Comparison of ENCODE assay signal across 8 mouse cellular contexts in genomic region chr9:84032669-84033341, GRCm38 (mm10).
DNase-seq lines count a peak whose midpoint lies in the region; ATAC-seq lines count a peak whose summit lies in the region.

No protein-coding gene starts in this region.

- intact Hi-C loops in heart, postnatal 25 days (cut with DNase I), result no loop called here

- ATAC-seq in frontal cortex, adult (ENCODE audit: low TSS enrichment), result peak; percentile 44; the same call in 1 of the 2 replicates
- ATAC-seq in midbrain, embryonic 14.5 days (ENCODE audit: low FRiP score, low TSS enrichment), result peak; percentile 91
- ATAC-seq in erythroid progenitor cell, adult 5-6 weeks (replicated peaks; ENCODE audit: low FRiP score, poor library complexity, severe bottlenecking), result no peak
- no peak for ATAC-seq in kidney, embryonic 14.5 days (ENCODE audit: low FRiP score, low TSS enrichment)

- peak overlapping the region; percentile 38; the same call in 1 of the 2 replicates for H3K9ac ChIP-seq in midbrain, embryonic 14.5 days (replicated peaks; ENCODE audit: low read length)
- H3K9ac ChIP-seq in kidney, embryonic 14.5 days (ENCODE audit: low read depth, low read length), result no peak overlapping the region

- no peaks in the 10 kb centered on the region for H3K36me3 ChIP-seq in midbrain, embryonic 14.5 days (ENCODE audit: control insufficient read depth, insufficient read depth, low read length)
- H3K36me3 ChIP-seq in kidney, embryonic 14.5 days (ENCODE audit: control insufficient read depth, insufficient read depth, low read length), result no peaks in the 10 kb centered on the region

- no peaks in the 10 kb centered on the region for H3K27me3 ChIP-seq in midbrain, embryonic 14.5 days (ENCODE audit: control insufficient read depth, insufficient read depth, low read length)
- H3K27me3 ChIP-seq in kidney, embryonic 14.5 days (ENCODE audit: control insufficient read depth, insufficient read depth, low read length), result no peaks in the 10 kb centered on the region

- H3K4me1 ChIP-seq in midbrain, embryonic 14.5 days (ENCODE audit: control insufficient read depth, insufficient read depth, low read length), result peaks cover 23% of the 10 kb centered on the region
- no peaks in the 10 kb centered on the region for H3K4me1 ChIP-seq in kidney, embryonic 14.5 days (ENCODE audit: control insufficient read depth, insufficient read depth, low read length)

- H3K4me2 ChIP-seq in midbrain, embryonic 14.5 days (ENCODE audit: low read length), result peak overlapping the region; percentile 45
- H3K4me2 ChIP-seq in kidney, embryonic 14.5 days (replicated peaks; ENCODE audit: low read depth, low read length), result no peak overlapping the region

- no peak for DNase-seq in frontal cortex, postnatal 36 days (ENCODE audit: low spot score in 2 of 2)
- DNase-seq in fibroblast of lung, adult 2 months (ENCODE audit: low read depth), result peak; percentile 77
- DNase-seq in heart, postnatal 25 days (ENCODE audit: low spot score), result peak; percentile 6
- peak; percentile 86 for DNase-seq in midbrain, embryonic 14.5 days
- no peak for DNase-seq in natural killer cell, adult 2 months (ENCODE audit: low spot score in 2 of 2)

- H3K9me3 ChIP-seq in midbrain, embryonic 14.5 days (ENCODE audit: control insufficient read depth, low read length), result no peaks in the 10 kb centered on the region
- H3K9me3 ChIP-seq in kidney, embryonic 14.5 days (ENCODE audit: control insufficient read depth, low read length), result no peaks in the 10 kb centered on the region

- 0 out of 2 replicates have a peak overlapping the region, but pooled peaks have one; percentile 4 for H3K4me3 ChIP-seq in midbrain, embryonic 14.5 days (replicated peaks; ENCODE audit: low read depth, low read length)
- H3K4me3 ChIP-seq in kidney, embryonic 14.5 days (ENCODE audit: low read length), result no peak overlapping the region

- H3K27ac ChIP-seq in midbrain, embryonic 14.5 days (replicated peaks; ENCODE audit: low read depth, low read length), result peak overlapping the region; percentile 84
- no peak overlapping the region for H3K27ac ChIP-seq in kidney, embryonic 14.5 days (ENCODE audit: low read depth, low read length)

- whole genome bisulfite sequencing in midbrain, embryonic 14.5 days, result 2% methylated on average over 19 of the region's 19 CpGs
- 29% methylated on average over 19 of the region's 19 CpGs for WGBS in kidney, embryonic 14.5 days

Comparison
In these comparisons a context has a peak if more than half of its experiments do, and no peak if none do; other contexts are left out.
1. ATAC-seq: peak in frontal cortex, adult (single experiment) and midbrain, embryonic 14.5 days (single experiment); none in erythroid progenitor cell, adult 5-6 weeks (single experiment) and kidney, embryonic 14.5 days (single experiment).
2. DNase-seq: peak in fibroblast of lung, adult 2 months (single experiment), heart, postnatal 25 days (single experiment) and midbrain, embryonic 14.5 days (single experiment); none in frontal cortex, postnatal 36 days (0 of 2) and natural killer cell, adult 2 months (0 of 2).